Mouse (Mus musculus) heart, postnatal 0 days (tissue): Measurements from ENCODE around the gene Mrpl1.

ENCODE experiments used
- CTCF ChIP-seq: IDR thresholded peaks from 2 replicates; pipeline ENCODE4 v1.5.1; 2016; ENCODE audit warnings: antibody characterized with exemption, control low read depth, low read depth
- EP300 ChIP-seq: IDR thresholded peaks from 2 replicates; pipeline ENCODE4 v1.6.1; 2016; ENCODE audit warnings: antibody characterized with exemption, low read depth

DNA sequence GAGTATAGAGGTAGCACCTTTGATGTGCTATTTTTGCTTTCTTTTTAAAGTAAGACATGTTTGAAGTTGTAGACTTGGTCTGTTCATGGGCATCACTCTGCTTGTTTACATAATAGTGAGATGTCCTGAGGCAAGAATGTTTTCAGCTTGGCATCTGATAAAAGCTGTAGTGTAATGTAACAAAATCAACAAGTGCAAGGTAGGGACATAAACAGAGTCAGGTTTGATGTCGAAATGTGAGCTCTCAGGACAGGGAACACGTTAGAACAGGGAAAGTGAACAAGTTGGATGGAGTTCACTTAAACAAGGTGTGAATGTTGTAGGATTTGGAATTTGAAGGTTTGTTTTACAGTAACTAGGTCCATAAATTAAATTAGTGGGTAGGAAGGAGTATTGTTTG lies 44.7 kb downstream of the Mrpl1 start:
- TF ChIP-seq CTCF, result no peak
- TF ChIP-seq EP300, result no peak
